Mouse (Mus musculus): Measurements from ENCODE around the gene Acyp1.

GRCm38 (mm10) chr12:85304725-85305124 is 16.5 kb upstream of the Acyp1 start:
- TF ChIP-seq CTCF (IDR thresholded peaks at IDR 0.05; ENCODE audit: borderline replicate concordance, insufficient read depth, low read length): no peak
- no peak for TF ChIP-seq POLR2A (IDR thresholded peaks at IDR 0.05; ENCODE audit: low read depth, low read length)
